Mouse (Mus musculus): Measurements from ENCODE around the gene Tmem190.

The Tmem190 gene

GRCm38 (mm10) chr7:4782759-4783158 lies at the start of gene Tmem190, which contains the start of gene Il11:
Gene Tmem190, plus strand, starts transcription at chr7:4782937.
Gene Il11, minus strand, starts transcription at chr7:4782859.
- no peak for DNase-seq (ENCODE audit: inconsistent ontology term)

- DNase-seq (ENCODE audit: inconsistent ontology term) = no peak
Measured at GRCm38 (mm10) chr7:4732968-4733392, 49.8 kb upstream of the Tmem190 start.

- DNase-seq (ENCODE audit: inconsistent ontology term) = no peak
Measured at GRCm38 (mm10) chr7:4739041-4739543, 43.6 kb upstream of the Tmem190 start.

GRCm38 (mm10) chr7:4739544-4740275 lies 43.0 kb upstream of the Tmem190 start, which contains the start of gene Kmt5c:
Gene Kmt5c, plus strand, starts transcription at chr7:4740115.
- DNase-seq (ENCODE audit: inconsistent ontology term) = peak; percentile 100

- no peak for DNase-seq (ENCODE audit: inconsistent ontology term)
Measured at GRCm38 (mm10) chr7:4740309-4740727, 42.4 kb upstream of the Tmem190 start.

- peak; percentile 72 for DNase-seq (ENCODE audit: inconsistent ontology term)
Measured at GRCm38 (mm10) chr7:4741151-4741550, 41.6 kb upstream of the Tmem190 start.

- no peak for DNase-seq (ENCODE audit: inconsistent ontology term)
Measured at GRCm38 (mm10) chr7:4741672-4742481, 40.9 kb upstream of the Tmem190 start.

- no peak for DNase-seq (ENCODE audit: inconsistent ontology term)
Measured at GRCm38 (mm10) chr7:4742482-4742819, 40.3 kb upstream of the Tmem190 start.

- DNase-seq (ENCODE audit: inconsistent ontology term) = no peak
Measured at GRCm38 (mm10) chr7:4743354-4743753, 39.4 kb upstream of the Tmem190 start.

GRCm38 (mm10) chr7:4744886-4745285 lies 37.9 kb upstream of the Tmem190 start:
- DNase-seq (ENCODE audit: inconsistent ontology term) = no peak

- DNase-seq (ENCODE audit: inconsistent ontology term) = no peak
Measured at GRCm38 (mm10) chr7:4746326-4746980, 36.3 kb upstream of the Tmem190 start.

- no peak for DNase-seq (ENCODE audit: inconsistent ontology term)
Measured at GRCm38 (mm10) chr7:4747156-4747899, 35.4 kb upstream of the Tmem190 start.

- DNase-seq (ENCODE audit: inconsistent ontology term) = no peak
Measured at GRCm38 (mm10) chr7:4748321-4748720, 34.4 kb upstream of the Tmem190 start.

GRCm38 (mm10) chr7:4749169-4749568 lies 33.6 kb upstream of the Tmem190 start:
- DNase-seq (ENCODE audit: inconsistent ontology term) = no peak

- peak; percentile 88 for DNase-seq (ENCODE audit: inconsistent ontology term)
Measured at GRCm38 (mm10) chr7:4751971-4752820, 30.5 kb upstream of the Tmem190 start.

- peak; percentile 95 for DNase-seq (ENCODE audit: inconsistent ontology term)
Measured at GRCm38 (mm10) chr7:4752821-4753570, 29.7 kb upstream of the Tmem190 start, which contains the start of gene Cox6b2. Gene Cox6b2, minus strand, starts transcription at chr7:4753094.

GRCm38 (mm10) chr7:4759670-4760069 lies 23.1 kb upstream of the Tmem190 start:
- DNase-seq (ENCODE audit: inconsistent ontology term) = no peak

GRCm38 (mm10) chr7:4764946-4765710 lies 17.6 kb upstream of the Tmem190 start:
- DNase-seq (ENCODE audit: inconsistent ontology term) = no peak

- DNase-seq (ENCODE audit: inconsistent ontology term) = no peak
Measured at GRCm38 (mm10) chr7:4771202-4771601, 11.5 kb upstream of the Tmem190 start, which contains the start of gene Fam71e2. Gene Fam71e2, minus strand, starts transcription at chr7:4771302.

Measured in Muller cell, postnatal 12 days (primary cell).